Mouse (Mus musculus) gonadal fat pad, adult 2 months (tissue): ENCODE results near the gene Naaladl1. TPM values are rescaled to one million over a fixed set of nuclear protein-coding genes. Genes with fewer than 3 reads are reported as not detected.

Experiments used
- DNase-seq: peaks from one replicate; pipeline ENCODE4 v3.0.0-alpha.2; 2012; ENCODE audit warnings: low read depth
- polyA plus RNA-seq: library from polyadenylated mRNA; depleted of rRNA; stranded (reverse); fragments of >200 nt; gene quantifications from 2 replicates; pipeline ENCODE4 v1.2.3, GENCODE M21; 2012; rRNA removed

The Naaladl1 gene
- 0.06 and 0.12 TPM in 2 replicates for polyA plus RNA-seq

DNA sequence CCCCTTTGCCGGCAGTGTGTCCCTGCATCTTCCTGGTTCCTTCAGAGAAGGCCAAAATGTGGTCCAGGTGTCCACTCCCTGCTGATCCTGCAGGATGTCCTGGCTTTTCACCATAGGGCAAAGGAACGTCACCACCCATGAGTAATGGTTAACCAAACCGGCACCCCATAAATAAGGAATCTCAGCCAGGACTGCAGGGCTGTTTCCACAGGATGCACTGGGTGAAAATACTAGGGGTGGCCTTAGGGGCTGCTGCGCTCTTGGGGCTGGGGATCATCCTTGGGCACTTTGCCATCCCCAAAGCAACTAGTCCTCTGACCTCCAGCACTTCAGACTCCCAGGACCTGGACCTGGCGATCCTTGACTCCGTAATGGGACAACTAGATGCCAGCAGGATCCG lies at the start of gene Naaladl1:
TSS of gene Naaladl1 (plus strand) at position 197 of the 400 bp plus-strand sequence.
- DNase-seq = no peak

DNA sequence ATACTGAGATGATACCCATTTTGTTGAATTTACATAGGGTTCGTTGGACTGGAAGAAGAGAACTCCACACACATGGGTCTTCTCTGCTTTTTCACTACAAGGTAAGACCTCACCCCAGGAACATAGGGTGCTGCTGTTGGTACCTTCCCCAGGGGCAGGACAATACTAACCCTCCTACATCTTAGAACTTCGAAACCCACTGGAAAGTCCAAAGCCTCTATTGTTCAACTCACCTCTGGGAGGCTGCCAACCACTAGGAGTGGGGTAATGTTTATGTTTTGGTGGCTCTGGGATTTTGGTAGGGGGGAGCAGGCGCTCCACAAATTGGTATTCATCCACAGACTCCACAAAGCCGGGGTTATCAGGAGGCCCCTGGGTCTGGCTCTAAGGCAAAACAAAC lies 48.9 kb upstream of the Naaladl1 start:
- no peak for DNase-seq

DNA sequence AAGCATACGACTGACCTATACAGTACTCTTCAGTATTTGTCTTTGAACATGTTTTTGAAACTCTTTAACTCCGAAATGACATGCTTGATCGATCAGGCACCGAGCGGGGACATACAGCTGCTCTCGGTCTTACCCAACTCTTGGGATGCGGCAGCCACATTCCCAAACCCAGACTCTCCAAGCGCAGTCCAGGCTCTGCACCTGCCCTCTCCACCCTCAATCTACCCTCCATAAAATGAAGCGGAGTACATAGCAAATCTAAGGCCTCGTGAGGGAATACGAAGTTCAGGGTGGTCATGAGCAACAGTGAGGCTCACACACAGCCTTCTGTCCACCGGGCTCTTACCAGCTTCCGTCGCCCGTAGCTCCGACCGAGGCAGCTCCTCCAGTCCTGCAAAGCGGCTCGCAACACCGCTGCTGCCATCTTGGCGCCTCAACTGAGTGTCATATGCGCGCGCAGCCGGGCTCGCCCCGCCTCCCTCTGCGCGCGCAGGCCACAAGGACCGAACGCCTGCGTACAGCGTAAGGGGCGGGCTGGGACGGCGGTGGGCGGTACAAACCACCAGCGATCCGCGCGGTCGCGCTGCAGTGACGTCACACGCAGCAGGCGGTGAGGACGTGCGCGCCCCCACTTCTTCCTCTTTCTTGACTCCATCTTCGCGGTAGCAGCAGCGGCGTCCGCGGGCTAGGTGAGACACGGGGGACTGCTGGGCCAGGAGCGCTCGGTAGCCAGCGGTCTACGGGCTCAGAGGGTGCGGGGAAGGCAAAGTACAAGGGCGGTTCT lies 48.1 kb upstream of the Naaladl1 start, which contains the start of the genes Mrpl49 and Fau:
TSS of gene Mrpl49 (minus strand) at position 473 of the 784 bp plus-strand sequence.
TSS of gene Fau (plus strand) at position 532 of the 784 bp plus-strand sequence.
- no peak for DNase-seq

DNA sequence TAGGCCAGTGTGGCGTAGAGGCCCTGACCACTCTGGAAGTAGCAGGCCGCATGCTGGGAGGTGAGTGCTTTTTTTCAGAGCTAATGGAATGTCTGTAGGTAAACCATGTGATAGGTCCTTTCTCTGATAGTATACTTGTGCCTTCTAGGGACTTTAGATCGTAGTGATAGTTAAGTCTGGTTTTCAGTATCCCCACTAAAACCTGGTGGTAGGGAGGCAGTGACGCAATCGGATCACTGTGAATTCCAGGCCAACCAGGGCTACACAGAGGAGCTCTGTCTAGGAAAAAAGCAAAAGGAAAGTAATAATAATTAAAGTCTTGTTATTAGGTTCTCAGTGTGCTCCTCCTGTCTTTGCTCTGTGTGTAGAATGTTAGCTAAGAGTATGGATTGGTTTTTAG lies 47.1 kb upstream of the Naaladl1 start:
- DNase-seq = no peak

DNA sequence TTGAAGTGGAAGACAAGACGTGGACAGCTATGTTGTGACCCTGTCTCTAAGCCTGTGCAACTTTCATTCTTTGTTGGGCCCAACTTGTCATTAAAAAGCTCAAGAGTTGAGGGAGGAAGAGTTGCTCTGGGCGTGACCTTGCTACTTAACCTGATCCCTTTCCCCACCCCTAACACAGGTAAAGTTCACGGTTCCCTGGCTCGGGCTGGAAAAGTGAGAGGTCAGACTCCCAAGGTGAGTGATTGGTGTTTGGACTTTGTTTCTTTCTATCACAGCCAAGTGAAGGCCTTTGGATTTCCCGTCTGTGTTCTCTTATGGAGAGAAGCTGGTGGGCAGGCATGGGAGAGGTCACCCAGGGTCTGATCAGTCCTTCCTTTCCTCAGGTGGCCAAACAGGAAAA lies 46.6 kb upstream of the Naaladl1 start:
- DNase-seq = no peak

DNA sequence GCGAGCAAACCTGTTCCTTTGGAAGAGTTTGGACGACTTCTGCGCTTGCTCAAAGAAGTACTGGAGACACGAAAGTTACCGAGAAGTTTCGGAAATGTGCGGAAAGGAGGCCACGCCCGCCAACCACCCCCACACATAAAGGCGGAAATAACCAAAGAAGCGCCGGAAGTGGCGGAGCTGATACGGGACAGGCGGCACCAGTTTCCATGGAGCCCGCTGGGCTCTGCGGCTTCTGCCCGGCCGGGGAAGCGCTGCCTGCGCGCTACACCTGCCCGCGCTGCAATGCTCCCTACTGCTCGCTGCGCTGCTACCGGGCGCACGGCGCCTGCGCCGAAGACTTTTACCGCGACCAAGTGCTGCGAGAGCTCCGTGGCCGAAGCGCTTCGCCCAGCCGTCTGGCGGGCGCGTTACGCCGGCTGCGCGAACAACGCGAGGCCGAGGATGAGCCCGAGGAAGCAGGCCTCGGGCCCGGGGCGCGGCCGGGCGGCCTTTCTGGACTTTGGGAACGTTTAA lies 44.5 kb upstream of the Naaladl1 start, which contains the start of gene Znhit2:
TSS of gene Znhit2 (plus strand) at position 172 of the 513 bp plus-strand sequence.
- no peak for DNase-seq

DNA sequence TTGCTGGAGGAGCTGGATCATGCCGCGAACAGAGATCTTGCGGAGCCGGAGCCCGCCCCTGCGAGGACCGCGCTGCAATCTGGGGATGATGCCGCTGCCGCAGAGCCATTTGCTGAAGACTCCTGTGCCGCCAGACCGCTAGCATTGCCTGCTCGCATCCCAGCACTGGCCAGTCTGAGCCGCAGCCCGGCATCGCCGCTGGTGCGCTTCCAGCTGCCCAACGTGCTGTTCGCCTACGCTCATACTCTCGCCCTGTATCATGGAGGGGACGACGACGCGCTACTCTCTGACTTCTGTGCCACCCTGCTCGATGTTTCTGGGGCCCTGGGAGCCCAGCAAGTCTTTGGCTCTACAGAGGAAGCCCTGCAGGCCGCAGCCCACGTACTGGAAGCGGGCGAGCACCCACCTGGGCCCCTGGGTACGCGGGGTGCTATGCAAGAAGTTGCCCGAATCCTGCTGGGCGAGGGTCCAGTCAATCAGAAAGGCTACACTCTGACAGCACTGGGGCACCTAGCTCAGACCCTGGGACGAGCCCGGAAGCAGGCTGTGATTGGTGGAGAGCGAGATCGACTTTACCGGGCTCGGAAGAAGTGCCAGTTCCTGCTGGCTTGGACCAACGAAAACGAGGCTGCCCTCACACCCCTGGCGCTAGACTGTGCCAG lies 43.8 kb upstream of the Naaladl1 start:
- no peak for DNase-seq

DNA sequence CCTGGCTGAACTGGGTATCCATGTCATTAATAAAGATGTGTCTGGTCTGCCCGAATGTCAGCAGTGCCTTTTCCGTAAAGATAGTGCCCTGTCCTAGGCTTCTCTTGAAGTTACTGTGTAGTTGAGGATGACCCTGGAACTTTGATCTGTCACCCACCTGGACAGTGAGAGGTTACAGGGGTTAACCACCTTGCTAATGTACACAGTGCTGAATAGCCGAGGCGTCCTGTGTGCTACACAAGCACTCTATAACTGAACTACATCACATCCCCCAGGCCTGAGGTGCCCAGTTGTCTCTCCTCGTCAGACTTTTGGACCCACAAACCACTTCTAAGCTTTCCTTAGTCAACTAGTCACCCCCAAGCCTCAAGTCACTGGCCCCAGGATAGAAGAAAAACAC lies 43.2 kb upstream of the Naaladl1 start:
- no peak for DNase-seq

DNA sequence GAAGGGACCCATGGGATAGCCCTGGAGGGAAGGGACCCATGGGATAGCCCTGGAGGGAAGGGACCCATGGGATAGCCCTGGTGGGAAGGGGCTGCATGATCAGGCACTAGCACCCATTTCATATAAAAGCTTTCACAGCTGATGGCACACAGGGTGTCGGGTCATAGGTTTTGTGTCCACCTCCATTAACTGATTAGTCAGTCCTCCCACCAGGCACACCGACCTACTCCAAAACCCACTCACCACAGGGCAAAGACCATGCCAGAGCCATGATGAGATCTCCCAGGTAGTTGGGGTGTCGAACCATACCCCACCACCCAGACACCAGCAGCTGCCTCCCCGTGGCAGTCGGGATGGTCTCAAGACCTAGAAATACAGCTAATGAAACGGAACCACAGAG lies 42.5 kb upstream of the Naaladl1 start:
- DNase-seq = no peak

DNA sequence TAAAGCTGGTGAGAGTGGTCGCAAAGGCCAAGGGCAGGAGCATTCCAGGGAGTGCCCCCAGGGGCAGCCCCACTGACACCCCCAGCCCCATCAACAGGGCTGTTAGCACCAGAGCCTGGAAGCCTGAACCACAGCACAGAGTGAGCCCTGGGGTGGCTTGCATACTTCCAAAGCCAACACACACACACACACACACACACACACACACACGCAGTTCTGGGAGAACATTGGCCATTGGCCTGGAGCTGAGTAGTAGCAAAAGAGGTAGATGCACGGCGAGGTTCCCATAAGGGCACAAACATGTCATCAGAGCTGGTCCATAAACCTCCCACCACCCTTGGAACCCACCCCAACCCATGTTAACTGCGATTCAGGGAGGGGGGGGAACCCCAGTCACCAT lies 39.0 kb upstream of the Naaladl1 start:
- no peak for DNase-seq

DNA sequence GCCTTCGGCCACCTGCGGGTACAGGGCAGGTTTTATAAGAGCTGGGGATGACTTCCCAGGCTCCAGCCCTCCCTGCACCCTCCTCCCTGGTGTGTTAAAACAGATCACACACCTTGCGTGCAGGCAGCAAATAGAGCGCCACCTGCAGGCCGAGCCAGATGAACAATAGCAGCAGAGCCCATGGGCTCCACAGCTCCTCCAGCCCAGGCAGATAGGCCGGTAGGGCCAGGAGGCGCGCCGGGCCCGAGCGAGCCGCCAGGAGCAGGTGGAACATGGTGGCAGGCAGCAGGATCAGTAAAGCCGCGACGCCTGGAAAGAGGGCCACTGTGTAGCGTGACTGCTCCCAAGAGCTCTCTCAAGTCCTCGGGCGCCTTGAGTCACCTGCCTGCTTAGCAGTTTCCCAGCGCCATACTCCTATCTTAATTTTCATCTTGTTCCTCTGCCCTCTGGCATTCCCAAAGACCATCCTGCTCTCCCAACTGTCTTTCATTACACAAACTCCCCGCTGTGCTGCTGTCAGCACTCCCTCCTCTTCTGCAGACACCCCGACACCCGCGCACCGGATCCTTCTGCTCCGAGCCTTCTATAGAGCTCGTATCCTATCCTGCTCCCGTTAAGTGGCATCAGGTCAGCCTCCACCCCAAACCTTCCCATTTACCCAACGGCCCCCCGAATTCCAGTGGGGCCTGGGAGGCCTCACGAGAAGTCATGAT lies 38.4 kb upstream of the Naaladl1 start:
- no peak for DNase-seq

DNA sequence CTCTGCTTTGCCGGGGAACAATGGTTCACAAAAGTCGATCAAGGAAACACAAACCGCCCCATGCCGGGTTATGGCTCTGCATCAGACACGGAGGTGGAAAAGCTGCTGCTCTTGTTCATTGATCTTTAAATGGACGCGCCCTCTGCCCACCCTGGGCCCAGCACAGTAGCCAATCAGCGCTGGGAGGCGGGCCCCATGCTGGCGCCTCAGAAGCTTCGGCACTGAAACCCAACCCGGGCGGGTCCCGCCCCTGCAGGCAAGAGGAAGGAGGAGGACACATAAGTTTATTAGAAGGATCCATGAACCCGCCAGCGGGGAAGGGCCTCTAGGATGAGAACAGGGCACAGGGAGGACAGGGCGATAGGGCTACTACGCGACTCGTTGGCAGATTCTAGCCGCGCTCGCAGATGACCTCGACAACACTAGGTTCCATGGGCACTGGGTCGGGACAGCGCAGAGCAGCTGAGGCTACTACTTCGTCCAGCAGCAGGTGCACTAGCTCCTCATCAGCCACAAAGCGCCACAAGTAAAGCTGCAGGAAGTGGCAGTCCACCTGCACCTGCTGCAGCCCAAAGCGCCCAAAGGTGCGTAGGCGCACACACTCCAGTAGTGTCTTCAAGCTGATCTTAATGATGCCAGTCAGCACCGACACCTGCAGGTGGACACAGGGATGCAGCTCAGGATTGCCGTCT lies 37.7 kb upstream of the Naaladl1 start, which contains the start of gene Tm7sf2:
TSS of gene Tm7sf2 (minus strand) at position 650 of the 692 bp plus-strand sequence.
- DNase-seq = no peak

DNA sequence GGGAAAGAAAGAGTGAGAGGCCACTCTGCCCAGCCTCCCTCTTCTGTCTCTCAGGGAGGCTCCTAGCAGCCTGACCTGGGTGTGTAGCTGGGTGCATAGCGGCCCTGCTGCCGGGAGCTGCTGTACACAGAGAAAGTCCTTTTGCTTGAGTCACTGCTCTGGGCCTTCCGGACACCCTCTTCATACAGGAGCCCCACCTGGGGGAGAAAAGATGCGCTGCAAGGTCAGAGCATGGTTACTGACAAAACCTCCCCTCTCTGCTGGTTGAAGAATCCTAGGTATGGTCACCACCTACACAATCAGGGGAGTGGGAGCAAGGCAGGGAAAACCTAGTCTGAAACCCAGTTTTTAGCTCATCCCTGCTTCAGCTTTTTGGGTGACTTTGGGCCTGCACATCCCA lies 36.6 kb upstream of the Naaladl1 start:
- no peak for DNase-seq

DNA sequence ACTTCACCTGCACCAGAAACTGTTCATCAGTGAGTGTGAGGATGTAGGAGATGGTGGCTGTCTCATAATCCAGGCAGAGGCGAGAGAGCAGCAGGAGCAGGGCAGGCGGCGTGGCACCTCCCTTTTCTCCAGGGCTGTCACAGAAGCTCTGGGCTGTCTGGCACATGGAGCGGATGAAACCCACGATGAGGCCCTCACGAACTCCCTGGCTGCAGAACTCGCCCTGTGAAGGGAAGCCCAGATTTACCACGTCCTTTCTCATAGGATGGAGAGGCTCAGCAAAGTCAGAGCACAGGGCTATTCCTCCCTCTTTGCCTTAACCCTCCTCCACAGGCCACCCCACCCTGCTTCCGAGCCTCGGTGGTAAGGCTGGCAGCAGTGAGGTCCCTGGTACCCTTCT lies 35.7 kb upstream of the Naaladl1 start:
- DNase-seq = no peak

DNA sequence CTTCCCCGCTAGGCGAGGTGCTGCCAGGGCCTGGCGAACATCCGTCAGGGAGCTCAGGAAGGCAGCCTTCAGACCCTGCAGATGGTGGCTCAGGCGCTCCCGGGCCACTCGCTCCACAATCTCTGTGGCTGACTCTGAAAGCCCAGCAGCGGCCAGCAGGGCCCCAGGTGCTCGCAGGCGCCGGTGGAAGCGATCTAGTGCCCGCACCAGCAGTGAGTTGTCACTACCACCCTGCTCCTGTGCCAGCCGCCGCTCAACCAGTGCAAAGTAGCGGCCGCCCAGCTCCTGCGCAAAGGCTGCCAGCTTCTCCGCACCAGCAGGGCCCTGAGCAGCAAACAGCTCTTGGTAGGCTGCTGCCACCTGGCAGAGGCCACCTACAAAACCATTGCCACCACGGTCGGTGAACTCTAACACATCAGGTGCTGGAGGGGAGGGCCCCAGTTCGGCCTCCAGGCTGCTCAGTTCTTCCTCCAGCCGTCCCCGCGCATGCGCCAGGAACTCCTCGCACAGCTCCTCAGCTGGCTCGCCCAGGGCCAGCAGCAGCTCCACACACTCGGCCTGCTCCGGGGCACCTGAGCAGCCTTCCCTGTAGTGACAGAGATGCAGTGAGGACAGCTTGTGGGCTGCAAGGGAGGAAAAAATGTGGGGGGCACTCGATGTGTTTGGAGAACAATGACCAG lies 34.9 kb upstream of the Naaladl1 start:
- no peak for DNase-seq

DNA sequence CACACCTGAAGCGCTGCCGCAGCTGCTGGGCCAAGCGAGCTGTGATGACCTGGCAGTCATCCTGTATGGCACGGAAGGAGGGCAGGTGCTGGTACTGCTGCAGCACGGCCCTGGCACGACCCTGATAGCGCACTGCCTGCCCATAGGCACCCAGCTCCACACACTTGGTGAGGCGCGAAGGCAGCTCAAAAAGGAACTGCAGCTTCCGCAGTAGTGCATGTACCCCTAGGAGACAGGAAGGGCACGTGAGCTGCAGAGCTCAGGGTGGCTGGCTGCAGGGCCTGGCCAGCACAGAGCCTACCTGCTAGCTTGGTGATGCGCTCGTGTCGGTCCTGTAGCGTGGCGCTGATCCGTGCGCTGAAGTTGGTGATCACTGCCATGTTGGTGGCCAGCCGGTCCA lies 34.3 kb upstream of the Naaladl1 start:
- DNase-seq = no peak

DNA sequence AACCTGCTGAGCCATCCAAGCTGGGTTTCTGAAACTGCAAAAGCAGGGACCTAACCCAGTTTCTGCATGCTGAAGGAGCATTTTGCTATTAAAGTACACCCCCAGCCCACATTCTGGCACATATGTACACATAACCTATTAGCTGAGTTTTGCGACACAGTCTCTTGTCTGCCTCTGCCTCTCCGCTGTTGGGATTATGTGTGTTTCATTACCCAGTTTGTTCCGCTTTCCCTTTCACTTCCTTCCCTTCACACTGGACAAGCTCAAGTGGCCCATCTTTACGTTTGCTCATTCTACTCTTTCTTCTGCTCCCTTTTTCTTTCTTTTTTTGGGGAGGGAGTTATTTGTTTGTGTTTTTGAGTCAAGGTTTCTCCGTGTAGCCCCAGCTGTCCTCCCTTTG lies 31.7 kb upstream of the Naaladl1 start:
- DNase-seq = no peak

DNA sequence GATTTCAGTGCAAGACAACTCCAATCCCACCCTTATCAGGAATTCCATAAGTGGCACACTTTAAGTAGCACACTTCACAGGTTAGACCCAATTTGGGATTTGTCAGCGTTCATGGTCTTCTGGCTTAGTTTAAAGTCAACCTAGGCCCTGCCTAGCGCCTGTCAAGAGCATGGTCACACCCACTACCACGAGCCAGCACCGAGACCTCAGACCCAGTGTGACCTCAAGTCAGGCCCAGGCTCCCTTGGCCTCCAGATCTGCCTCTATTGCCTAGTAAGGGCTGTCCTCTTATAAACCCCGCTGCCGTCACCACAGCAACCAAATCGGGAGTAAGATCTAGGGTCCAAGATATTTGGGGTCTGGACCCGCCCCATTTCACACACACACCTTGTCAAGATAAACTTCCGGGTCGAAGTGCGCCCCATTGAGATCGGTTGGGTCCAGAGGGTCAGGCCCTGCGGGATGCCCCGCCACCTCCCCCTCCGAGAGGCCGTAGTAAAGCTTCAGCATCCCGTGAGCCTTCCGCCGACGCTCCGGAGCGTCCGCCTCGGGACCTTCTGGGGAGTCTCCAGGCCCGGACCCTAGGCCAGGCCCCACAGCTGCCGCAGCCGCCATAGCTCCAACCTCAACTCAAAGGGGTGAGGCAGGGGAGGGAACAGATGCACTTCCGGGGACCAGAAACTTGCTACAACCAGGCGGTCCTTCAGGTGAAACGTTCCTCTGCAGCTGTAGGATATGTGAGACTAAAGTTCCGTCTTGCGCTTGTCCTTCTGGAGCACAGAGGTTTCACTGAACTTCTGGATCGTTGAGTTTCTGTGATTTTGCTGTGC lies 28.8 kb upstream of the Naaladl1 start, which contains the start of gene Vps51:
TSS of gene Vps51 (minus strand) at position 668 of the 830 bp plus-strand sequence.
- no peak for DNase-seq

DNA sequence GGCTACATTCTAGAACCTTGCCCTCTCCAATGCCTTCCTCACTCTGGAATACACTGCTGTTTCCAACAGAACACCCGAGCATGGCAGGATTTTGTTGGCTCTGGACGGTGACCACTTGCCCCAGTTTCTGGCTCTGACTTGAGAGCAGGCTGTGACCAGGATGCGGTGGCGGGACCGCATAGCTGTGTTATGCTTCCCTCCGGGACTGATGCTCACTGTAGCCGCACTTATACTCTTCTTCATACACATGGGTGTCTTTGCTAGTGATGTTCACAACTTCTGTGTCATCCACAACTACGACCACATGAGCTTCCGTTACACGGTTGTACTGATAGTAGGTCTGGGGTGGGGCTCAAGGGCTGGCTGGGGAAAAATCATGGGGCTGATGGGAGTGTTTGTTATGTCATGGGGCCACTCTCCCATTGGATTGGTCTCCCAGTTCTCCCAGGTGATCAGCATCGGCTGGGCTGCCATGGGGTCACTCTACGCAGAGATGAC lies 25.6 kb upstream of the Naaladl1 start, which contains the start of gene Tmem262:
TSS of gene Tmem262 (plus strand) at position 51 of the 498 bp plus-strand sequence.
- no peak for DNase-seq

DNA sequence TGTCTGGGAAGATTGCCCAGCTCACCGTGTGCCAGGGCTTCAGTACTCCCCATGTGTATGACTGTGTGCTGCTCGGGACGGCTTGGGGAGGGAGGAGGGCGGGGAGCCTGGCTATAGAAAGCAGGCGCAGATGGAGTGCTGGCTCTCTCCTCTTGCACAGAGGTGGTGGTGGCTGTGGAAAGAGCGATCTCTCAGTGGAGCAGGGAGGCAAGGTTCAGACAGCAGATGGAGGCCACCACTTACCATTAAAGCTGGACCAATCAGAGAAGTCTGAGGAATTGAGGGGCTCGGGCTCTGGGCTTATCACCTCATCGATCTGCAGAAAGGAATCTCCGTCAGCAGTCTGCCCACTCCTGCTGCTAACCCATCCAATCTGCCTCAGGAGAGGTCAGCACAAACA lies 23.4 kb upstream of the Naaladl1 start, which contains the start of gene Gm28374:
TSS of gene Gm28374 (minus strand) at position 101 of the 400 bp plus-strand sequence.
- no peak for DNase-seq
